Mouse (Mus musculus) stomach, embryonic 16.5 days (tissue): ENCODE results near the gene Vmn2r29. TPM values are rescaled to one million over a fixed set of nuclear protein-coding genes. Genes with fewer than 3 reads are reported as not detected.
"Not testable (repeated sequence)": the region's sequence is repeated elsewhere in the genome, so short reads cannot be mapped to it uniquely, and the experiment has no call there.

Experiments
- ATAC-seq: fragments of 200-750 bp; cut with Nextera tagmentation; 2 replicates; pipeline ENCODE4 v1.8.0; 2017; ENCODE audit warnings: moderate number of reproducible peaks, moderate TSS enrichment; ENCODE audit not compliant: insufficient read depth, low FRiP score
- H3K27ac ChIP-seq: fragments of 300-500 bp; sonication (generic); 2 replicates; pipeline ENCODE4 v1.5.1; 2014; ENCODE audit warnings: low read length
- H3K27me3 ChIP-seq: fragments of 300-500 bp; sonication (generic); 2 replicates; pipeline ENCODE4 v1.6.1; 2014; ENCODE audit warnings: low read length, control low read depth, mixed read lengths; ENCODE audit not compliant: control insufficient read depth, insufficient read depth
- H3K36me3 ChIP-seq: fragments of 300-500 bp; sonication (generic); 2 replicates; pipeline ENCODE4 v1.6.1; 2014; ENCODE audit warnings: low read length; ENCODE audit not compliant: control insufficient read depth, insufficient read depth
- H3K4me1 ChIP-seq: fragments of 300-500 bp; sonication (generic); 2 replicates; pipeline ENCODE4 v1.6.1; 2014; ENCODE audit warnings: low read length, control low read depth, mixed read lengths; ENCODE audit not compliant: control insufficient read depth, insufficient read depth
- H3K4me2 ChIP-seq: fragments of 300-500 bp; sonication (generic); 2 replicates; pipeline ENCODE4 v1.6.1; 2014; ENCODE audit warnings: low read depth, low read length, mixed read lengths
- H3K4me3 ChIP-seq: fragments of 300-500 bp; sonication (generic); replicated peaks from 2 replicates; pipeline ENCODE4 v1.5.1; 2014; ENCODE audit warnings: mild to moderate bottlenecking, low read length
- H3K9ac ChIP-seq: fragments of 300-500 bp; sonication (generic); 2 replicates; pipeline ENCODE4 v1.6.1; 2014; ENCODE audit warnings: low read length
- H3K9me3 ChIP-seq: fragments of 300-500 bp; sonication (generic); replicated peaks from 2 replicates; pipeline ENCODE4 v1.6.1; 2016; ENCODE audit warnings: low read length, control low read depth; ENCODE audit not compliant: control insufficient read depth
- WGBS: fragments of 180-500 bp; shearing (Covaris S2); extraction: QIAGEN DNeasy Blood & Tissue Kit; methylation state at CpG from one replicate; pipeline ENCODE4 v1.1.7; 2014; 5-methylcytosine and 5-hydroxymethylcytosine counted together
- polyA plus RNA-seq: library from polyadenylated mRNA; unstranded; fragments of >200 nt; fragmentation: Nextera tagmentation; extraction: Ambion mirVana; gene quantifications from 2 replicates; pipeline ENCODE4 v1.2.1, GENCODE M21; 2015

The Vmn2r29 gene
- 0.82 and 1.0 TPM in 2 replicates for polyA plus RNA-seq

GRCm38 (mm10) chr7:7247228-7247627 lies at the start of gene Vmn2r29:
TSS of gene Vmn2r29 (minus strand) at chr7:7247328.
- H3K27ac ChIP-seq, H3K4me2 ChIP-seq, H3K4me3 ChIP-seq, H3K9me3 ChIP-seq, H3K36me3 ChIP-seq, H3K27me3 ChIP-seq, ATAC-seq, H3K4me1 ChIP-seq, H3K9ac ChIP-seq: not testable (repeated sequence)
- no CpG with 5 or more reads among the region's 1 CpGs for WGBS

GRCm38 (mm10) chr7:7295595-7295994 lies 48.5 kb upstream of the Vmn2r29 start:
- Histone ChIP-seq H3K4me2 (no peak overlapping the region), H3K4me3 (no peak overlapping the region), H3K36me3 (peaks cover 17% of the 10 kb centered on the region), H3K27ac (no peak overlapping the region), H3K9ac (no peak overlapping the region), H3K4me1 (no peaks in the 10 kb centered on the region), H3K27me3 (no peaks in the 10 kb centered on the region), H3K9me3 (no peaks in the 10 kb centered on the region)
- no peak for ATAC-seq
- 80% methylated on average over 16 of the region's 16 CpGs for WGBS

GRCm38 (mm10) chr7:7281383-7281782 lies 34.3 kb upstream of the Vmn2r29 start:
- Histone ChIP-seq H3K4me2 (no peak overlapping the region), H3K27me3 (no peaks in the 10 kb centered on the region), H3K4me1 (no peaks in the 10 kb centered on the region), H3K36me3 (peaks cover 7% of the 10 kb centered on the region), H3K9ac (no peak overlapping the region), H3K9me3 (peaks cover 4% of the 10 kb centered on the region), H3K4me3 (no peak overlapping the region), H3K27ac (no peak overlapping the region)
- no peak for ATAC-seq
- 33% methylated on average over 1 of the region's 1 CpGs for WGBS

GRCm38 (mm10) chr7:7277966-7278567 lies 30.9 kb upstream of the Vmn2r29 start, which contains the start of gene Gm45844:
TSS of gene Gm45844 (minus strand) at chr7:7278289.
- Histone ChIP-seq H3K4me3 (peak within 1 kb of the TSS; percentile 39), H3K4me2 (peak within 1 kb of the TSS; percentile 46), H3K27ac (peak within 1 kb of the TSS; percentile 39), H3K9ac (peak within 1 kb of the TSS; percentile 43)
- not testable (repeated sequence) for H3K36me3 ChIP-seq, H3K27me3 ChIP-seq, H3K4me1 ChIP-seq, H3K9me3 ChIP-seq
- 38% methylated on average over 45 of the region's 45 CpGs for WGBS
- peak; percentile 99 for ATAC-seq

- 42% methylated on average over 24 of the region's 24 CpGs for WGBS
- H3K27ac ChIP-seq, result peak overlapping the region; percentile 39
- H3K9ac ChIP-seq, result peak overlapping the region; percentile 43
- H3K4me3 ChIP-seq, result peak overlapping the region; percentile 39
- H3K27me3 ChIP-seq, ATAC-seq, H3K9me3 ChIP-seq, H3K4me1 ChIP-seq, H3K36me3 ChIP-seq: not testable (repeated sequence)
- peak overlapping the region; percentile 46 for H3K4me2 ChIP-seq
Observed at GRCm38 (mm10) chr7:7277556-7277955, 30.4 kb upstream of the Vmn2r29 start.

DNA sequence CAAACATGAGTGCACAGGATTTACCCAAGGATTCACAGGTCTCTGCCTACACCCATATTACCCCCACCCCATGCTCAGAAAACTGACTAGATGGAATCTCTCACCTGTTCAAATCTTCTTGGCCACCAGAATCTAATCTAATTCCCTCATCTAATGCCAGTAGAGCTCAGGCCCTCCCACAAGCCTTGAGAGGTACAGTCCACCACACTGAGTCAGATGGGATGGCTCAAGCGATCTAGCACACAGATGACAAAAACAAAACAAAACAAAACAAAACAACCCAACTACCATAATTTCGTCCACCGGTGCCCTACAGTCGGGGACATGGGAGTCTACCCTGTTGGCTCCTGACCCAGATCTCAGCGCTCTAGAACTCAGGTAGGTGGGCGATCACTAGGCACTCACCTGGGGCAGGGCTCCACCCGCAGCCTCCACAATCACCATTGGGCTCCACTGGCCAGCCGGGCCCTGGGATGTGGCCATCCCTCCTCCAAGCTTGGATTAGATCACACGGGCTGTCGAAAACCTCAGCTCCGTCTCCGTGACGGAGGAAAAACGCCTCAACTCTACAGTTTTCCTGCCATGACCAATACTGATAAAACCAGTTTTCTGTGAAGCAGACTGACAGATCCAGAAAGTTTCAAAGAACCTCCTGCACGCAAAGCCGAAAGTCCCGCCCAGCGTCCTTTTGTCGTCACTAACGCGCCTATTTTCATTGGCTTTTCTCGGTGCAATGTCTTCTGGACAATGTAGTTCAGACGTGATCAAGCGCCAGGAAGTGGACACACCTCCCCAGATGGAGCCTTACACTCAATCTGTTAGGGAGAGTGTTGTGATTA lies 37.6 kb downstream of the Vmn2r29 start, which contains the start of gene Zfp772:
TSS of gene Zfp772 (minus strand) at position 686 of the 839 bp plus-strand sequence.
- H3K27ac ChIP-seq, result peak within 1 kb of the TSS; percentile 67; the same call in 1 of the 2 replicates
- not testable (repeated sequence) for H3K4me1 ChIP-seq, ATAC-seq, H3K27me3 ChIP-seq, H3K9me3 ChIP-seq, H3K36me3 ChIP-seq
- WGBS, result under 1% methylated on average over 24 of the region's 24 CpGs
- H3K9ac ChIP-seq, result peak within 1 kb of the TSS; percentile 65
- H3K4me3 ChIP-seq, result peak within 1 kb of the TSS; percentile 55
- peak within 1 kb of the TSS; percentile 62 for H3K4me2 ChIP-seq

GRCm38 (mm10) chr7:7188191-7188942 lies 58.8 kb downstream of the Vmn2r29 start:
- H3K27ac ChIP-seq, result no peak overlapping the region
- 0 out of 2 replicates have a peak, but pooled peaks cover 5% of the 10 kb centered on the region for H3K4me1 ChIP-seq
- H3K9me3 ChIP-seq, result no peaks in the 10 kb centered on the region
- H3K4me2 ChIP-seq, result peak overlapping the region; percentile 62
- no peaks in the 10 kb centered on the region for H3K27me3 ChIP-seq
- peak overlapping the region; percentile 66 for H3K4me3 ChIP-seq
- peak; percentile 90 for ATAC-seq
- H3K9ac ChIP-seq, result peak overlapping the region; percentile 51; the same call in 1 of the 2 replicates
- WGBS, result 10% methylated on average over 18 of the region's 18 CpGs
- H3K36me3 ChIP-seq, result no peaks in the 10 kb centered on the region

DNA sequence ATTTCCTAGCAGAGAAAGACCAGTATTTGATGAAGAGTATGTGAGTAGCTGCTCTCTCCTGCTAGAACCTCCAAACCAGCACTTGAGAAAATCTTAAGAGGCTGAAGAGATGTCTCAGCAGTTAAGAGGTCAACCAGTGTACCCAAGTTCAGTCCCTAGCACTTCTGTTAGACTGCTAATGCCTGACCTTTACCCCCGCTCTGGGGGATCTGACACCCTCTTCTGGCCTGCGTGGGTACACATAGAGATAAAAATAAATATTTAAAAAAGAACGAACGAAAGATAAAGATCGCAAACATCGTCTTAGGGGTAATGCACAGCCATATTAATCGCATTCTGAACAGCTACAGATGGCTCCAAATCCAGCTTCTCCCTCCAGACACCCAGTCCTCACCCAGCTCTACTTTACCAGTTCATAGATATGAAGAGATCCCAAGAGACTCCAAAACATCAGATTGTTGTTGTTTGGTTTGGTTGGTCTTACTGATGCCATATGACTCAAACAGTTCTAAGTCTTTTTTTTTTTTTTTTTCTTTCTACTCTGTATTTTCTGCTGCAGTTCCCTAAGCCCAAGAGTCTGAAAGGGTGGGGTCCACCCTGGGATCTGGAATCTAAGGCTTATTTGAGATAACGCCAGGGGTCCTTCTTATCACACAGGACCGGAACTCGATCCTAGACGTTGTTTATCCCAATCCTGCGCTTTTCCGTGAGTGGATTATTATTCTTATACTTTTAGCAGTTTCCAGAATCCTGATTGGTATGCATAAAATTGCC lies 59.5 kb downstream of the Vmn2r29 start:
- Histone ChIP-seq H3K9ac (peak overlapping the region; percentile 51; the same call in 1 of the 2 replicates), H3K4me3 (peak overlapping the region; percentile 66), H3K27me3 (no peaks in the 10 kb centered on the region), H3K4me1 (0 out of 2 replicates have a peak, but pooled peaks cover 5% of the 10 kb centered on the region), H3K9me3 (no peaks in the 10 kb centered on the region), H3K27ac (no peak overlapping the region), H3K36me3 (no peaks in the 10 kb centered on the region), H3K4me2 (peak overlapping the region; percentile 62)
- ATAC-seq, result peak; percentile 56; the same call in 1 of the 2 replicates
- WGBS, result 15% methylated on average over 13 of the region's 13 CpGs
